Mouse (Mus musculus) CH12.LX (cell line): ENCODE data around the gene Rin3. TPM values are rescaled to one million over a fixed set of nuclear protein-coding genes. Genes with fewer than 3 reads are reported as not detected.

ENCODE experiments used
- DNase-seq: peaks from one replicate; pipeline ENCODE4 v3.0.0-alpha.2; 2013; ENCODE audit errors: extremely low read depth
- H3K27ac ChIP-seq: 2 replicates; pipeline ENCODE4 v1.5.1; 2012; ENCODE audit warnings: low read depth, mild to moderate bottlenecking, control low read depth, moderate library complexity; ENCODE audit not compliant: insufficient read depth
- H3K27me3 ChIP-seq: replicated peaks from 2 replicates; pipeline ENCODE3; 2012; ENCODE audit warnings: inconsistent platforms
- H3K36me3 ChIP-seq, 2 experiments: replicated peaks in 1 of 2; 2 replicates each; pipeline versions ENCODE3 to v1.6.1; 2012; ENCODE audit warnings: inconsistent platforms in 1 of 2, low read length in 1 of 2, mild to moderate bottlenecking in 1 of 2, mixed read lengths in 1 of 2, moderate library complexity in 1 of 2; ENCODE audit not compliant: control insufficient read depth in 1 of 2, insufficient read depth in 1 of 2
- H3K4me1 ChIP-seq, 2 experiments: 2 replicates each; pipeline ENCODE4 v1.6.1; 2012; ENCODE audit warnings: inconsistent platforms in 1 of 2, moderate library complexity in 1 of 2; ENCODE audit not compliant: insufficient read depth in 2 of 2, control insufficient read depth in 1 of 2
- H3K4me2 ChIP-seq: 2 replicates; pipeline ENCODE4 v1.6.1; 2012; ENCODE audit warnings: low read depth, mild to moderate bottlenecking, control low read depth; ENCODE audit not compliant: poor library complexity, insufficient read depth, severe bottlenecking
- H3K4me3 ChIP-seq, 3 experiments: fragments of 150-350 bp in 1 of 3; sonication (generic) in 1 of 3; replicated peaks in 1 of 3; 2 replicates each; pipeline versions ENCODE3 to v1.5.1; 2011 to 2012; ENCODE audit warnings: low read depth in 2 of 3, low read length in 2 of 3, mild to moderate bottlenecking in 2 of 3, moderate library complexity in 2 of 3, control low read depth in 1 of 3, improper control_type of control experiment in 1 of 3, inconsistent platforms in 1 of 3, mixed read lengths in 1 of 3; ENCODE audit not compliant: poor library complexity in 1 of 3
- H3K79me2 ChIP-seq: replicated peaks from 2 replicates; pipeline ENCODE4 v1.6.1; 2012; ENCODE audit warnings: mild to moderate bottlenecking, moderate library complexity; ENCODE audit not compliant: control insufficient read depth, poor library complexity, insufficient read depth, severe bottlenecking; ENCODE audit errors: extremely low read depth
- H3K9ac ChIP-seq: 2 replicates; pipeline ENCODE4 v1.6.1; 2012; ENCODE audit warnings: low read depth, mild to moderate bottlenecking, control low read depth, moderate library complexity; ENCODE audit not compliant: insufficient read depth
- H3K9me3 ChIP-seq: replicated peaks from 2 replicates; pipeline ENCODE3; 2012; ENCODE audit warnings: low read length, inconsistent platforms, mixed read lengths
- ETS1 ChIP-seq: conservative IDR thresholded peaks from 2 replicates; pipeline ENCODE4 v1.6.1; 2012; ENCODE audit warnings: low read depth, mild to moderate bottlenecking, inconsistent platforms, low read length, improper control_type of control experiment, moderate library complexity
- GABPA ChIP-seq: IDR thresholded peaks from 2 replicates; pipeline ENCODE4 v1.6.1; 2012; ENCODE audit warnings: low read depth, low read length, improper control_type of control experiment, inconsistent platforms; ENCODE audit not compliant: insufficient replicate concordance
- JUN ChIP-seq: IDR thresholded peaks from 2 replicates; pipeline ENCODE4 v1.6.1; 2011; ENCODE audit warnings: low read depth, mild to moderate bottlenecking, low read length, improper control_type of control experiment, moderate library complexity; ENCODE audit not compliant: insufficient read depth
- KAT2A ChIP-seq: IDR thresholded peaks from 2 replicates; pipeline ENCODE4 v1.6.1; 2012; ENCODE audit warnings: low read length, improper control_type of control experiment, inconsistent platforms; ENCODE audit not compliant: insufficient replicate concordance
- MAZ ChIP-seq: IDR thresholded peaks from 2 replicates; pipeline ENCODE4 v1.6.1; 2012; ENCODE audit warnings: low read depth, mild to moderate bottlenecking, inconsistent platforms, low read length, improper control_type of control experiment, moderate library complexity
- MXI1 ChIP-seq: IDR thresholded peaks from 2 replicates; pipeline ENCODE4 v1.6.1; 2011; ENCODE audit warnings: mild to moderate bottlenecking, low read depth, low read length, improper control_type of control experiment
- NELFE ChIP-seq: IDR thresholded peaks from 2 replicates; pipeline ENCODE4 v1.6.1; 2011; ENCODE audit warnings: low read depth, low read length, improper control_type of control experiment
- NRF1 ChIP-seq: IDR thresholded peaks from 2 replicates; pipeline ENCODE4 v1.6.1; 2014; ENCODE audit warnings: low read depth, mild to moderate bottlenecking, inconsistent platforms, low read length, improper control_type of control experiment, moderate library complexity
- POLR2A ChIP-seq: IDR thresholded peaks from 2 replicates; pipeline ENCODE4 v1.6.1; 2011; ENCODE audit warnings: low read depth, mild to moderate bottlenecking, improper control_type of control experiment, low read length
- RAD21 ChIP-seq: IDR thresholded peaks from 2 replicates; pipeline ENCODE4 v1.6.1; 2011; ENCODE audit warnings: low read depth, mild to moderate bottlenecking, low read length, improper control_type of control experiment, moderate library complexity
- SMC3 ChIP-seq: IDR thresholded peaks from 2 replicates; pipeline ENCODE4 v1.6.1; 2011; ENCODE audit warnings: low read depth, low read length, improper control_type of control experiment
- TCF12 ChIP-seq: IDR thresholded peaks from 2 replicates; pipeline ENCODE4 v1.6.1; 2014; ENCODE audit warnings: low read depth, mild to moderate bottlenecking, inconsistent platforms, low read length, improper control_type of control experiment
- ZC3H11A ChIP-seq: IDR thresholded peaks from 2 replicates; pipeline ENCODE4 v1.6.1; 2012; ENCODE audit warnings: low read depth, mild to moderate bottlenecking, inconsistent platforms, low read length, improper control_type of control experiment
- ZMIZ1 ChIP-seq: IDR thresholded peaks from 2 replicates; pipeline ENCODE4 v1.6.1; 2012; ENCODE audit warnings: low read depth, mild to moderate bottlenecking, inconsistent platforms, low read length, improper control_type of control experiment
- dilution Hi-C: fragments of 300-500 bp; cut with MboI; formaldehyde crosslinking; loops from 2 replicates; pipeline ENCODE4 v1.14.3; 2020; ENCODE audit warnings: low sequenced_read_pairs; ENCODE audit not compliant: extremely low pct_unique_long_range_greater_than_20kb, extremely low pct_ligation_motif_present
- in situ Hi-C: fragments of 300-500 bp; cut with MboI; formaldehyde crosslinking; loops from 3 replicates; pipeline ENCODE4 v1.14.3; 2019; ENCODE audit warnings: low sequenced_read_pairs, low pct_ligation_motif_present, low pct_unique_long_range_greater_than_20kb, mixed read lengths
- polyA plus RNA-seq: library from polyadenylated mRNA; unstranded; fragments of >175 nt; gene quantifications from 2 replicates; pipeline ENCODE4 v1.2.1, GENCODE M21; 2012; ENCODE audit warnings: low read depth; ENCODE audit not compliant: insufficient read length
- total RNA-seq, 2 experiments: library from RNA; depleted of rRNA; stranded (reverse); fragments of 300-350 nt in 1 of 2; fragments of >200 nt in 1 of 2; gene quantifications; 2 replicates each; pipeline ENCODE4 v1.2.3; 2012 to 2014

Gene Rin3
- total and polyA plus RNA-seq, 3 experiments, result 2.4 to 10.0 (median 8.4) TPM

GRCm38 (mm10) chr12:102236317-102236716 is 46.5 kb upstream of the Rin3 start:
- Histone ChIP-seq H3K79me2 (no peaks in the 10 kb centered on the region), H3K27ac (no peak overlapping the region), H3K4me1 (0 out of 4 replicates have a peak, but pooled peaks cover 0 to 5% of the 10 kb centered on the region in 2 experiments), H3K4me2 (no peak overlapping the region), H3K9me3 (peaks cover 6% of the 10 kb centered on the region), H3K36me3 (no peaks in the 10 kb centered on the region), H3K27me3 (no peaks in the 10 kb centered on the region), H3K4me3 (no peak overlapping the region)
- dilution Hi-C loops, result no loop called here
- DNase-seq, result no peak
- TF ChIP-seq GABPA (no peak), ETS1 (no peak), ZMIZ1 (no peak), RAD21 (no peak), MAZ (no peak), MXI1 (no peak), ZC3H11A (no peak)
- TF ChIP-seq, all 38 proteins: peak for 0
- in situ Hi-C loops, result no loop called here
- H3K9ac ChIP-seq, result no peak overlapping the region

GRCm38 (mm10) chr12:102242076-102242722 is 40.6 kb upstream of the Rin3 start:
- in situ Hi-C loops (no loop called here), dilution Hi-C loops (no loop called here)
- TF ChIP-seq SMC3 (no peak), TCF12 (no peak), JUN (no peak), ETS1 (no peak), NRF1 (no peak), POLR2A (no peak), KAT2A (no peak), NELFE (no peak)
- Histone ChIP-seq H3K27ac (no peak overlapping the region), H3K27me3 (no peaks in the 10 kb centered on the region), H3K36me3 (no peaks in the 10 kb centered on the region), H3K4me2 (no peak overlapping the region), H3K4me1 (peaks cover 0 to 2% of the 10 kb centered on the region in 2 experiments; a peak in 1 of 4 replicates), H3K9me3 (no peaks in the 10 kb centered on the region), H3K79me2 (no peaks in the 10 kb centered on the region), H3K9ac (no peak overlapping the region), H3K4me3 (no peak overlapping the region)
- no peak for DNase-seq
